24 mouse cellular contexts compared by ENCODE assay signal in genomic region chr2:169685747-169686146, GRCm38 (mm10). TPM values are rescaled to one million over a fixed set of nuclear protein-coding genes. Genes with fewer than 3 reads are reported as not detected.
DNase-seq lines count a peak whose midpoint lies in the region; ATAC-seq and TF ChIP-seq lines count a peak whose summit lies in the region.
"Had no signal": no experiment of that assay in that cellular context is flagged by ENCODE, and none has a peak within 500 bp of the region (broad histone marks: within the 10 kb centered on the region; RNA-seq: fewer than 3 reads in every experiment).

No protein-coding gene starts in this region.

- DNase-seq in lung, embryonic 14.5 days, result peak; percentile 64
- DNase-seq in lung, adult 18-20 months, result no peak
- DNase-seq: adrenal gland, adult 2 months; adrenal gland, postnatal 10 days; adrenal gland, postnatal 25 days; cerebellum, adult 11 months; cerebellum, adult 18-20 months; cerebellum, adult 8-10 months; cerebellum, adult 9-11 months; cerebellum, postnatal 36 days; embryo, embryonic 11 days had no signal

- H3K9me3 ChIP-seq in hindbrain, embryonic 13.5 days, result no peaks in the 10 kb centered on the region
- no peaks in the 10 kb centered on the region for H3K9me3 ChIP-seq in hindbrain, embryonic 16.5 days (ENCODE audit: control insufficient read depth, low read length)
- H3K9me3 ChIP-seq in kidney, embryonic 15.5 days (replicated peaks), result no peaks in the 10 kb centered on the region
- no peaks in the 10 kb centered on the region for H3K9me3 ChIP-seq in kidney, embryonic 16.5 days (ENCODE audit: low read length)
- no peaks in the 10 kb centered on the region for H3K9me3 ChIP-seq in lung, embryonic 14.5 days (ENCODE audit: low read depth, low read length)
- no peaks in the 10 kb centered on the region for H3K9me3 ChIP-seq in neural tube, embryonic 13.5 days
- H3K9me3 ChIP-seq in neural tube, embryonic 15.5 days (replicated peaks), result no peaks in the 10 kb centered on the region
- H3K9me3 ChIP-seq: embryonic facial prominence, embryonic 13.5 days; embryonic facial prominence, embryonic 15.5 days; forebrain, embryonic 10.5 days; forebrain, embryonic 12.5 days had no signal

- H3K4me2 ChIP-seq in hindbrain, embryonic 13.5 days, result no peak overlapping the region
- no peak overlapping the region for H3K4me2 ChIP-seq in hindbrain, embryonic 16.5 days (ENCODE audit: low read length)
- no peak overlapping the region for H3K4me2 ChIP-seq in kidney, embryonic 15.5 days
- H3K4me2 ChIP-seq in kidney, embryonic 16.5 days (replicated peaks; ENCODE audit: low read depth, low read length), result no peak overlapping the region
- no peak overlapping the region for H3K4me2 ChIP-seq in lung, embryonic 14.5 days
- H3K4me2 ChIP-seq in neural tube, embryonic 13.5 days, result no peak overlapping the region
- H3K4me2 ChIP-seq in neural tube, embryonic 15.5 days, result no peak overlapping the region
- H3K4me2 ChIP-seq: embryonic facial prominence, embryonic 13.5 days; embryonic facial prominence, embryonic 15.5 days; forebrain, embryonic 12.5 days had no signal

- peaks cover 26% of the 10 kb centered on the region for H3K4me1 ChIP-seq in hindbrain, embryonic 13.5 days (replicated peaks)
- peaks cover 7% of the 10 kb centered on the region; the same call in 1 of the 2 replicates for H3K4me1 ChIP-seq in hindbrain, embryonic 16.5 days (ENCODE audit: control insufficient read depth, insufficient read depth, low read depth, low read length)
- H3K4me1 ChIP-seq in kidney, embryonic 15.5 days, result peaks cover 38% of the 10 kb centered on the region
- peaks cover 25% of the 10 kb centered on the region for H3K4me1 ChIP-seq in kidney, embryonic 16.5 days (ENCODE audit: insufficient read depth, low read length)
- peaks cover 3% of the 10 kb centered on the region; the same call in 1 of the 2 replicates for H3K4me1 ChIP-seq in lung, embryonic 14.5 days (ENCODE audit: insufficient read depth)
- peaks cover 51% of the 10 kb centered on the region for H3K4me1 ChIP-seq in neural tube, embryonic 13.5 days (replicated peaks)
- H3K4me1 ChIP-seq in neural tube, embryonic 15.5 days, result peaks cover 45% of the 10 kb centered on the region
- H3K4me1 ChIP-seq: embryonic facial prominence, embryonic 15.5 days; forebrain, embryonic 10.5 days had no signal

- no peak overlapping the region for H3K4me3 ChIP-seq in hindbrain, embryonic 13.5 days
- H3K4me3 ChIP-seq in hindbrain, embryonic 16.5 days (ENCODE audit: low read length), result no peak overlapping the region
- H3K4me3 ChIP-seq in kidney, embryonic 15.5 days (replicated peaks), result no peak overlapping the region
- H3K4me3 ChIP-seq in kidney, embryonic 16.5 days (ENCODE audit: low read length), result no peak overlapping the region
- no peak overlapping the region for H3K4me3 ChIP-seq in lung, embryonic 14.5 days (ENCODE audit: low read depth, low read length)
- H3K4me3 ChIP-seq in neural tube, embryonic 13.5 days, result no peak overlapping the region
- no peak overlapping the region for H3K4me3 ChIP-seq in neural tube, embryonic 15.5 days (replicated peaks)
- H3K4me3 ChIP-seq: embryonic facial prominence, embryonic 13.5 days; embryonic facial prominence, embryonic 15.5 days; erythroblast, embryonic 14.5 days; forebrain, embryonic 10.5 days; forebrain, embryonic 12.5 days had no signal

- H3K36me3 ChIP-seq in hindbrain, embryonic 13.5 days, result no peaks in the 10 kb centered on the region
- H3K36me3 ChIP-seq in hindbrain, embryonic 16.5 days (ENCODE audit: control insufficient read depth, insufficient read depth, low read length), result no peaks in the 10 kb centered on the region
- H3K36me3 ChIP-seq in kidney, embryonic 15.5 days, result no peaks in the 10 kb centered on the region
- H3K36me3 ChIP-seq in kidney, embryonic 16.5 days (ENCODE audit: insufficient read depth, low read length), result no peaks in the 10 kb centered on the region
- no peaks in the 10 kb centered on the region for H3K36me3 ChIP-seq in lung, embryonic 14.5 days (ENCODE audit: insufficient read depth)
- H3K36me3 ChIP-seq in neural tube, embryonic 13.5 days, result no peaks in the 10 kb centered on the region
- no peaks in the 10 kb centered on the region for H3K36me3 ChIP-seq in neural tube, embryonic 15.5 days
- H3K36me3 ChIP-seq: embryonic facial prominence, embryonic 13.5 days; embryonic facial prominence, embryonic 15.5 days; forebrain, embryonic 10.5 days; forebrain, embryonic 12.5 days had no signal

- peak overlapping the region; percentile 8; the same call in 1 of the 2 replicates for H3K27ac ChIP-seq in hindbrain, embryonic 13.5 days
- no peak overlapping the region for H3K27ac ChIP-seq in hindbrain, embryonic 16.5 days (ENCODE audit: low read depth, low read length)
- H3K27ac ChIP-seq in kidney, embryonic 15.5 days, result 0 out of 2 replicates have a peak overlapping the region, but pooled peaks have one; percentile 22
- no peak overlapping the region for H3K27ac ChIP-seq in kidney, embryonic 16.5 days (ENCODE audit: low read length)
- no peak overlapping the region for H3K27ac ChIP-seq in lung, embryonic 14.5 days (ENCODE audit: low read depth)
- H3K27ac ChIP-seq in neural tube, embryonic 13.5 days (replicated peaks), result 0 out of 2 replicates have a peak overlapping the region, but pooled peaks have one; percentile 19
- no peak overlapping the region for H3K27ac ChIP-seq in neural tube, embryonic 15.5 days (replicated peaks)
- H3K27ac ChIP-seq: embryonic facial prominence, embryonic 13.5 days; embryonic facial prominence, embryonic 15.5 days; forebrain, embryonic 10.5 days; forebrain, embryonic 12.5 days had no signal

- WGBS in hindbrain, embryonic 13.5 days, result 72% methylated on average over 7 of the region's 7 CpGs
- 71% methylated on average over 7 of the region's 7 CpGs for WGBS in hindbrain, embryonic 16.5 days
- 40% methylated on average over 7 of the region's 7 CpGs for WGBS in kidney, embryonic 15.5 days
- 31% methylated on average over 7 of the region's 7 CpGs for WGBS in kidney, embryonic 16.5 days
- 40% methylated on average over 7 of the region's 7 CpGs for WGBS in lung, embryonic 14.5 days
- WGBS in neural tube, embryonic 13.5 days, result 51% methylated on average over 7 of the region's 7 CpGs
- WGBS in neural tube, embryonic 15.5 days, result 33% methylated on average over 7 of the region's 7 CpGs

- no peak overlapping the region for H3K9ac ChIP-seq in hindbrain, embryonic 13.5 days
- no peak overlapping the region for H3K9ac ChIP-seq in hindbrain, embryonic 16.5 days (ENCODE audit: low read depth, low read length)
- H3K9ac ChIP-seq in kidney, embryonic 15.5 days, result no peak overlapping the region
- H3K9ac ChIP-seq in kidney, embryonic 16.5 days (replicated peaks; ENCODE audit: low read length), result no peak overlapping the region
- no peak overlapping the region for H3K9ac ChIP-seq in lung, embryonic 14.5 days
- H3K9ac ChIP-seq in neural tube, embryonic 13.5 days, result no peak overlapping the region
- no peak overlapping the region for H3K9ac ChIP-seq in neural tube, embryonic 15.5 days (replicated peaks)
- H3K9ac ChIP-seq: embryonic facial prominence, embryonic 13.5 days; embryonic facial prominence, embryonic 15.5 days; forebrain, embryonic 12.5 days had no signal

- no peaks in the 10 kb centered on the region for H3K27me3 ChIP-seq in hindbrain, embryonic 13.5 days
- H3K27me3 ChIP-seq in hindbrain, embryonic 16.5 days (replicated peaks; ENCODE audit: control insufficient read depth, insufficient read depth, low read length), result no peaks in the 10 kb centered on the region
- H3K27me3 ChIP-seq in kidney, embryonic 15.5 days, result no peaks in the 10 kb centered on the region
- H3K27me3 ChIP-seq in kidney, embryonic 16.5 days (ENCODE audit: insufficient read depth, low read length), result no peaks in the 10 kb centered on the region
- H3K27me3 ChIP-seq in lung, embryonic 14.5 days (ENCODE audit: insufficient read depth, low read length), result no peaks in the 10 kb centered on the region
- H3K27me3 ChIP-seq in neural tube, embryonic 13.5 days, result no peaks in the 10 kb centered on the region
- no peaks in the 10 kb centered on the region for H3K27me3 ChIP-seq in neural tube, embryonic 15.5 days (replicated peaks)
- H3K27me3 ChIP-seq: embryonic facial prominence, embryonic 13.5 days; embryonic facial prominence, embryonic 15.5 days; forebrain, embryonic 12.5 days had no signal

- no peak for TF ChIP-seq CTCF in lung, embryonic 14.5 days (IDR thresholded peaks at IDR 0.05; ENCODE audit: low read depth)

- ATAC-seq in hindbrain, embryonic 13.5 days (ENCODE audit: low FRiP score), result no peak
- no peak for ATAC-seq in hindbrain, embryonic 16.5 days
- ATAC-seq in kidney, embryonic 15.5 days (replicated peaks; ENCODE audit: low FRiP score), result no peak
- ATAC-seq in kidney, embryonic 16.5 days (ENCODE audit: low FRiP score, low TSS enrichment), result no peak
- ATAC-seq in lung, embryonic 14.5 days (ENCODE audit: insufficient read depth), result no peak
- ATAC-seq in neural tube, embryonic 13.5 days (ENCODE audit: low read depth), result no peak
- no peak for ATAC-seq in neural tube, embryonic 15.5 days (ENCODE audit: low FRiP score)
- ATAC-seq: forebrain, embryonic 14.5 days had no signal

RNA-seq across cellular contexts. Expression of gene Tshz2, which starts 52.9 kb away (rescaled TPM):
- polyA plus RNA-seq in hindbrain, embryonic 13.5 days (2015; fragmentation: Nextera tagmentation; extraction: Ambion mirVana), result 43.0 and 43.6 TPM in 2 replicates
- 32.0 and 33.5 TPM in 2 replicates for polyA plus RNA-seq in hindbrain, embryonic 16.5 days (2015; fragmentation: Nextera tagmentation; extraction: Ambion mirVana)
- polyA plus RNA-seq in kidney, embryonic 15.5 days (2015; fragmentation: Nextera tagmentation; extraction: Ambion mirVana), result 14.5 and 17.8 TPM in 2 replicates
- polyA plus RNA-seq in kidney, embryonic 16.5 days (2015; fragmentation: Nextera tagmentation; extraction: Ambion mirVana), result 11.5 and 15.2 TPM in 2 replicates
- 7.9 and 8.9 TPM in 2 replicates for polyA plus RNA-seq in lung, embryonic 14.5 days (2014; fragmentation: Nextera tagmentation; extraction: Ambion mirVana)
- polyA plus RNA-seq in neural tube, embryonic 13.5 days (2015; fragmentation: Nextera tagmentation; extraction: Ambion mirVana), result 50.6 and 54.6 TPM in 2 replicates
- polyA plus RNA-seq in neural tube, embryonic 15.5 days (2015; fragmentation: Nextera tagmentation; extraction: Ambion mirVana), result 40.1 and 50.4 TPM in 2 replicates
- polyA plus RNA-seq: C2C12; erythroblast, embryonic 14.5 days had no signal

Comparison
In these comparisons a context has a peak if more than half of its experiments do, and no peak if none do; other contexts are left out.
1. H3K27ac ChIP-seq: peak in hindbrain, embryonic 13.5 days (single experiment), kidney, embryonic 15.5 days (single experiment) and neural tube, embryonic 13.5 days (single experiment); none in hindbrain, embryonic 16.5 days (single experiment), kidney, embryonic 16.5 days (single experiment), lung, embryonic 14.5 days (single experiment) and neural tube, embryonic 15.5 days (single experiment).